Mouse (Mus musculus): Measurements from ENCODE around the gene Nuak2.

The Nuak2 gene

GRCm38 (mm10) chr1:132351058-132351457 is 35.1 kb downstream of the Nuak2 start:
- DNase-seq (ENCODE audit: low spot score in 2 of 2), result no peak

DNA sequence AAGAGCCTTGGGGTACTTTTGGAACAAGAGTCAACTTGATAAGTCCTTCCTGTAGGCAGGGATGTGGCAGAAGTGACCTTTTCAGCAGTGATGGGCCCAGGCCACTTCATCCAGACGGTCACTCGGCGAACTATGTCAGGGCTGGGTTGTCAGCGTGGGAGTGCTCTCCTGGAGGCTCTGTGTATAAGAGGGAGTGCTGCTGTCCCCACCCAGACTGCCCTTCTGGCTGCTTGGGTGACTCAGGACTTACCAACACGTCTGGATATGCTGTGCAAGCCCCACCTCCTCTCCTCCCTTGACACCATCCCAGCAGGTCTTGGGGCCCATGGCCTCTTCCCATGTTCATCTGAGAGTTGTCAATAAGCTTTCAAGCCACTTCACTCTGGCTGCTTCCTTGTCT is 37.5 kb downstream of the Nuak2 start:
- peak; percentile 33 to 50 for DNase-seq (ENCODE audit: low spot score in 2 of 2)

DNA sequence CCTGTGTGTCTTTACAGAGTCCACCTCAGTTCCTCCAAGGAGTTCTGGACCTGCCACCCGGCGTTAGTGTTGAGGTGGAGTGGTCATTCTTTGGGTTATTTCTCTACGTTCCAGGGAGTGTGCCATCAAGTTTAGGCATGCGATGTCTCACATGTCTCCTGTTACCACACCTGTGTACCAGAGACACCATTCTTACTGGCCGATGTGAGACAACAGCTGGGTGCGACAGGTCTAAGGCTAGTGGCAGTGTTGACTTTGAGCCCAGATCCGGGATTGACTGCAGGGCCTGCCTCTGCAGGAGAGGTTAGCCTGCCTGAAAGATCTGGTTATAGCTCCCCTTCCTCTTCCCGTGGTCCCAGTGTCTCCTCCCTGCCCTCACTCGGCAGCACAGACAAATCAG is 38.3 kb downstream of the Nuak2 start:
- DNase-seq (ENCODE audit: low spot score in 2 of 2), result no peak

DNA sequence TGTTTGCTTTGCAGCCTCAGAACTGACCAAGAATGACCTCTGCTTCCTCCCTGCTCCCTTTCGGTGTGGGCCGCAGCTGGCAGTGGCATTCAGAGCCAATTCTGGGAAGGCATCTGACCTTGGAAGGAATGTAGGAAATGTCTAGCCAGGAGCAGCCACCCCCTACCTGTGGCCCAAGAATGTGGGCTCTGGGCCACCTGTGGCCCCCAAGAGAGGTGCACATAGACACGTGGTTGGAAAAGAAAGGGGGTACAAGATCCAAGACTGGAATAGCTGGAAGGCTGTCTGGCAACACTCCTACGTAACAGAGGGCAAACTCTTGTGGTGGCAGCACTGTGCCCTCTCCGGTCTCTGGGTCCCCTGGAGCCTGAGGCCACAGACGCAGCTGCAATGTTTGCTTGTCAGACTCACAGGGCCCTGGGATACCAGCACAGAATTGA is 39.3 kb downstream of the Nuak2 start:
- DNase-seq (ENCODE audit: low spot score in 2 of 2), result no peak

DNA sequence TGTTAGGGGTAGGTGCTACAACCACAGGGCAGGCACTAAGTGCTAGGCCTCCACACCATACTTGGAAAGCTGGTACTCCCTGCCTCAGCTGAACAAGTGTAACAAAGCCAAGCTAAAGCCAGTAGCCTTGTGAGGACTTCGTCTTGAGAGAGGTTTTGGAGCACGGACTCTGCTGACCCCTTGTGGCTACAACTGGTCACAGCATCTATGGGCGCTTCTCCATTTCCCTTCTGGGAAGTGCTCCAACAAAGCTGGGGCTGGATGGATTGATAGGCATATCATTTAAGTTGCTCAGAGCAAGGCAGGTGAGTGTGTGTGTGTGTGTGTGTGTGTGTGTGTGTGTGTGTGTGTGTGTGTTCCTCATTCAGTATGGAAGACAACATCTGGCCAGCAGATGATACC is 39.9 kb downstream of the Nuak2 start:
- DNase-seq (ENCODE audit: low spot score in 2 of 2), result peak; percentile 77 to 86

GRCm38 (mm10) chr1:132356841-132357240 is 40.9 kb downstream of the Nuak2 start:
- DNase-seq (ENCODE audit: low spot score in 2 of 2), result no peak

DNA sequence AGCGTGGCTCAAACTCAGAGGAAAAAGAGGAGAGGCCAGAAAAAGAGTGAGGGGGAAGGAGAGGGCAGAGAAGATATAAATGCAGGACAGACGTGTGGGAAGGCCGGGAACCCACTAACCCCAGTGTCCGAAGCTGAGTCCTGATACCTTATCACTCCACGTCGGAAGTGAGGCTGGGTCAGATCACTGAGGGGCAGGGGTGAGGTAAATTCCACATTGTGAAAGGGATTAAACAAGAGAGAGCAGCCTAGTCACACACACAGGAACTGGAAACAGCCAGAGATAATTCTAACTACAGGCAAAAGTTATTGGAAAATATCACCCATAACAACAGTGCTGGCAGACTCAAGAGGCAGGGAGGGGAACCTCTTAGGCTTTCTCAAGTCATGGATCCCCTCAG is 46.0 kb downstream of the Nuak2 start:
- no peak for DNase-seq (ENCODE audit: low spot score in 2 of 2)

DNA sequence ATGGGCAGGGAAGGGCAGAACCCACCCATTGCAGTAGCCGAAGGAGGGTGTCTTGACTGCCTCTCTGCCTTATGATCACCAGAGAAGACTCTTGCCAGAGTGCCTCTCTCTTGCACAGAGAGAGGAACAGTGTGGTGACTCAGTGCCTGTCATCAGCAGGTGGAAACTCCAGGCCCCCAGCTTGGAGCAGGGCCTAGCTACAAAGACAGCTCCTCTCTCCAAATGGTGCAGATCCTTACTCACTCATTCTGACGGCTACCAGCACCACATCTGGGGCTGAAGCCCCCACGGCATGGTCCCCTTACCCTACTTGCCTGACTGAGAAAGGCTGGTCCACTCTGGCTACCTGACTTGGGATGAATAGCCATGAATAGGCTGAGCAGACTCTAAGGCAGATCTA is 48.5 kb downstream of the Nuak2 start:
- DNase-seq (ENCODE audit: low spot score in 2 of 2), result no peak

GRCm38 (mm10) chr1:132364896-132365557 is 49.1 kb downstream of the Nuak2 start:
- peak in 1 of 2 experiments; percentile 53 for DNase-seq (ENCODE audit: low spot score in 2 of 2)

- no peak for DNase-seq (ENCODE audit: low spot score in 2 of 2)
Observed at GRCm38 (mm10) chr1:132365645-132366044, 49.7 kb downstream of the Nuak2 start.

DNA sequence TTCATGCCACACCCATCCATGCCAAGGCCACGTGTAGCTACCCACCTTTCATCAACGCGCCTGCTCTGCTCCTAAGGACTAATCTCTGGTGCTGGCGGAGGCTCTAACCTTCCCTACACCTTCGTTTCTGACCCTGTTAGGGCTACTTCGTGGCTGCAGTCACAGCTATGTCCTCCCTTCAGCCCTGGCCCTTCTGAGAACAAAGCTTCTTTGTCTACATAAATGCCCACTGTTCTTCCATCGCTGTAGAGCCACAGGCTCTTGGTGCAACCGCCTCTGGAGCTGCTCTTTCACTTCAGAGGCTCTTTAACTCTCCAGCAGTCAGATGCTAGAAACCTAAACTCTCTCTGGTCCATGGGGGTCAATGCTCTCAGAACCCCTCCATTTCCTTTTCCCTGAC is 50.3 kb downstream of the Nuak2 start:
- DNase-seq (ENCODE audit: low spot score in 2 of 2), result no peak

DNA sequence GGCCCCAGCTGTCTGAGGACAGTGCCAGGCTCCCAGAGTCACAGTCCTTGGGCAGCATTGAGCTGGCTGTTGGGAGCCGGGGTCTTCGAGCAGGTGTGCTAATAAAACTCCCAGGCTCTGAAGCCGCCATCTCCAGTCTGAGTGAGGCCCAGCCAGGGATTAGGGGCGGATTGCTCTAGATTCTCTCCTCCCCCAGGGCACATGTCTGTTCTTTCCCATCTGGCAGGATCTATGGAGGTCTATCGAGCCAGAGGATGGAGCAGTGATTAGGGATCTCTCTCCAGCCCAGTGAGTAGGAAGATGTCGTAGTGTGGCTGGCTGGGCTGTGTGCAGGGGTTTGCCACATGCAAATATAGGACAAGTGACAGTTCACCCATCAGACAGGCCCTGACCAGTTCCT is 51.0 kb downstream of the Nuak2 start:
- no peak for DNase-seq (ENCODE audit: low spot score in 2 of 2)

GRCm38 (mm10) chr1:132367692-132368506 is 52.0 kb downstream of the Nuak2 start:
- peak; percentile 83 to 84 for DNase-seq (ENCODE audit: low spot score in 2 of 2)

- DNase-seq (ENCODE audit: low spot score in 2 of 2), result no peak
Observed at GRCm38 (mm10) chr1:132370681-132371173, 54.8 kb downstream of the Nuak2 start.

DNA sequence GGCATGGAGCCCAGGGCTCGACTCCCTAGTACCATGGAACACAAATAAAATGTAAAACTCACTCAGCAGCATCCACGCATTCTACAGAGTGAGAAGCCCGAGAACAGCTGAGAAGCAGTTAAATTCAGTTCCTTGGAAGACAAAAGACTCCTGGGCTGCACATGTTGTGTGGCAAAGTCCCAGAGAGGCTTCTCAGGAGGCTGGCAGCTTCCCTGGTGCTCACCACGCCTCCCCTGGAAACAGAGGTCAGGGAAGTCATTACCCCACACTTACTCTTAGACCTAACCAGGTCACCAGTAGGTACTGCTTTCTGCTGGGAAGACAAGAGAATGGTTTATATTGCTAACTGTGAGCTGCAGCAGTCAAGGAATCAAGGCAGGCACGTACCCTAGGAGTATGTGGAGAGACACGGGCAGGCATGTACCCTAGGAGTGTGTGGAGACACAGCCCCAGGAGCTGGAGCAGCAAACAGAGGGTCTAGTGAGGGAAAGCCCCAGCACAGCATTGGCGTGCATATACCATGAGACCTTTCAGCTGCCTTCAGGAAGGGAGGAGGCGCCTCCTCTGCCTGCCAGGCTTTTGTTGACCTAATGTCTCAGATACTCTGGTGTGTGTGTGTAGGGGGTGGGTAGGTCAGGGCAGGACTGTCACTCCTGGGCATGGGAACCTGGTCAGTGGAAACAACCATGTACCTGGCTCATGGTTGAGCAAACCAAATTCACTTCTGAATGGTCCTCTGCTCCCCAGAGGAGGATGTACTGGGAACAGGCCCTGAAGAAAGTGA is 55.6 kb downstream of the Nuak2 start:
- DNase-seq (ENCODE audit: low spot score in 2 of 2), result no peak

DNA sequence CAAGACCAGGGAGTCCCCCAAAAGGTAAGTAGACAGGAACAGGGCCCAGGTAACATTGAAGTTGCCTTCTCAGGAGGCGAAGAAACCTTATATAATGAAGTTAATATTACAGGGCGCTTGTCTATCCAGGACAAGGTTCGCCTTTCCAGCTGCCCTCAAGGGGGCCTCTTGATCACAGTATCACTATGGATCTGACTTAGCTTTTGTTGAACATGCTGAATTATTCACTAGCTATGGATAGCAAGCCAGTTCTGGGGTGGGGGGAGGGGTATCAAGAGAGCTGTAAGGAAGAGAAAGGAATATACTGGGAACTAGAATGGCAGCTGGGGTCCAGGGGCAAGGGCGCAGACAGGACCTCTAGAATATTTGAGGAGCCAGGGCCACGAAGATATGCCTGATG is 56.4 kb downstream of the Nuak2 start:
- no peak for DNase-seq (ENCODE audit: low spot score in 2 of 2)

GRCm38 (mm10) chr1:132372896-132373534 is 57.1 kb downstream of the Nuak2 start:
- DNase-seq (ENCODE audit: low spot score in 2 of 2), result no peak

DNA sequence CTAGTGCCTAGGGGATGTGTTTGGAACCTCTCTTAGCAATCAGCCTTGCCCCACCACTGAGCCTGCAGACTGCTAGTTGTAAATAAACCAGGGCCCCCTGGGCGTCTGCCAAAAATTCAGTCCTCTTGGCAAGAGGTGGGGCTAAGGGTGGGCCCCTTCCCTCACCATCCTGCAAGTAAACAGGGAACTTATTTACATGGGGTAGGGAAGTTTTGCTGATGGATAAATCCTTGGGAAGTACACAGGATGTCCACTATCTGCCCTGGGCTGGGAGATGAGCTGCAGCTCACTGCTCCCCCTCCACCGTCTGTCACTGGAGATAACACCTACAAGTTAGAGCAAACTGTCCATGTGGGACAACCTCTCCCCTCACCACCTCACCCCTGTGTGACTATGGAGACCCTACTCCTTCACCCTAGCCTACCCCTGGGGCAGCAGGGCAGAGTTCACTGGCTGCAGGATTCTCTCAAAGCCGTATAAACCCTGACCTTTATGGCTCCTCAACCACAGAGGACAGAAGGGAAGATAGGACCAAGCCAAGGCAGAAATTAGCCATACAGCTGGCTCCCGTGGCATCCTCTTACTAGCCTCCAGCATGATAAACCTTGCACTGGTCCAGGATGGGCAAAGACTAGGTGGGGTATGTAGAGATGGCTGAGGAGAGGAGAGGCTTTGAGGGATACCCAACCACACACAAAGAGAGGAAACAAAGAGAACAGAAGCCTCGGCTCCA is 58.4 kb downstream of the Nuak2 start:
- no peak for DNase-seq (ENCODE audit: low spot score in 2 of 2)

- DNase-seq (ENCODE audit: low spot score in 2 of 2), result no peak
Observed at GRCm38 (mm10) chr1:132374873-132375244, 58.9 kb downstream of the Nuak2 start.

DNA sequence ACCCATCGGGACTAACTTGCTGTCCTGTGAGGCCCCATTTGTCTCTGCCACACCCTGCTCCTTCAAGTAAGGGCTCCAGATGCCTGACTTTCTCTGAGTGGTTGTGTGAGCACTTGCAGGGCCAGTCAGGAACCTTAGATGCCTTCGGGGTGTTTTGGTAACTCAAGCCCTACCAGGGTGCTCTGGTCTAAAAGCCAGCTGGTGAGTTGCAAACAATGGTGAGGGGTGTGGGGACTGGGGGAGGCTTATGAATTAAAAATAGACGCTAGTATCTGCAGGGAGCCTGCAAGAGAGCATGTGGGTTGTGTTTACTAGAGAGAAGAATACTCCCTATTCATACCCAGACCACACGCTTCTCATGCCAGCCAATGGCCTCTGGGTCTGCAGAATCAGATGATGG is 59.3 kb downstream of the Nuak2 start:
- DNase-seq (ENCODE audit: low spot score in 2 of 2), result no peak
